Mouse (Mus musculus): ENCODE results near the gene Atp6v1f. TPM values are rescaled to one million over a fixed set of nuclear protein-coding genes. Genes with fewer than 3 reads are reported as not detected.
A peak's percentile ranks its signal among the peaks of the same experiment; 100 is the strongest.

The Atp6v1f gene
- polyA plus RNA-seq, 1 experiment from 2014 or later: 243 TPM

- Histone ChIP-seq H3K4me2 (no peak overlapping the region), H3K9ac (no peak overlapping the region), H3K9me3 (no peaks in the 10 kb centered on the region), H3K36me3 (peaks cover 25% of the 10 kb centered on the region), H3K4me1 (no peaks in the 10 kb centered on the region), H3K27me3 (peaks cover 13% of the 10 kb centered on the region), H3K4me3 (no peak overlapping the region), H3K27ac (no peak overlapping the region)
- 92% methylated on average over 7 of the region's 7 CpGs for WGBS
- no peak for ATAC-seq (ENCODE audit: insufficient number of reproducible peaks, low FRiP score, low TSS enrichment, low read depth)
Measured at GRCm38 (mm10) chr6:29500177-29500576, 32.7 kb downstream of the Atp6v1f start.

- Histone ChIP-seq H3K27ac (no peak overlapping the region), H3K36me3 (peaks cover 23% of the 10 kb centered on the region), H3K4me1 (peaks cover 3% of the 10 kb centered on the region; the same call in 1 of the 2 replicates), H3K4me2 (no peak overlapping the region), H3K27me3 (peaks cover 10% of the 10 kb centered on the region), H3K4me3 (no peak overlapping the region), H3K9me3 (no peaks in the 10 kb centered on the region), H3K9ac (no peak overlapping the region)
- ATAC-seq (ENCODE audit: insufficient number of reproducible peaks, low FRiP score, low TSS enrichment, low read depth): no peak
- 90% methylated on average over 6 of the region's 6 CpGs for WGBS
Measured at GRCm38 (mm10) chr6:29500810-29501209, 33.3 kb downstream of the Atp6v1f start.

GRCm38 (mm10) chr6:29501599-29501998 is 34.1 kb downstream of the Atp6v1f start:
- H3K4me2 ChIP-seq: no peak overlapping the region
- no peaks in the 10 kb centered on the region for H3K9me3 ChIP-seq
- H3K9ac ChIP-seq: no peak overlapping the region
- peaks cover 16% of the 10 kb centered on the region; the same call in 1 of the 2 replicates for H3K36me3 ChIP-seq
- H3K4me3 ChIP-seq: no peak overlapping the region
- H3K27me3 ChIP-seq: peaks cover 4% of the 10 kb centered on the region
- no peak overlapping the region for H3K27ac ChIP-seq
- peaks cover 9% of the 10 kb centered on the region; the same call in 1 of the 2 replicates for H3K4me1 ChIP-seq
- 96% methylated on average over 1 of the region's 1 CpGs for WGBS
- no peak for ATAC-seq (ENCODE audit: insufficient number of reproducible peaks, low FRiP score, low TSS enrichment, low read depth)

- Histone ChIP-seq H3K4me1 (peaks cover 34% of the 10 kb centered on the region), H3K4me3 (no peak overlapping the region), H3K9me3 (no peaks in the 10 kb centered on the region), H3K36me3 (peaks cover 4% of the 10 kb centered on the region; the same call in 1 of the 2 replicates), H3K9ac (no peak overlapping the region), H3K27ac (no peak overlapping the region), H3K4me2 (no peak overlapping the region), H3K27me3 (no peaks in the 10 kb centered on the region)
- ATAC-seq (ENCODE audit: insufficient number of reproducible peaks, low FRiP score, low TSS enrichment, low read depth): no peak
- 90% methylated on average over 5 of the region's 5 CpGs for WGBS
Measured at GRCm38 (mm10) chr6:29505493-29505892, 38.0 kb downstream of the Atp6v1f start.

- Histone ChIP-seq H3K9me3 (no peaks in the 10 kb centered on the region), H3K4me3 (peak overlapping the region; percentile 55), H3K27me3 (no peaks in the 10 kb centered on the region), H3K36me3 (peaks cover 4% of the 10 kb centered on the region; the same call in 1 of the 2 replicates), H3K27ac (no peak overlapping the region), H3K9ac (peak overlapping the region; percentile 11; the same call in 1 of the 2 replicates), H3K4me1 (peaks cover 34% of the 10 kb centered on the region), H3K4me2 (peak overlapping the region; percentile 73)
- no peak for ATAC-seq (ENCODE audit: insufficient number of reproducible peaks, low FRiP score, low TSS enrichment, low read depth)
- WGBS: 14% methylated on average over 8 of the region's 8 CpGs
Measured at GRCm38 (mm10) chr6:29506834-29507233, 39.3 kb downstream of the Atp6v1f start.

GRCm38 (mm10) chr6:29507447-29508309 is 40.2 kb downstream of the Atp6v1f start, which contains the start of gene Kcp:
Gene Kcp (minus strand): TSS chr6:29507952.
- peaks cover 2% of the 10 kb centered on the region; the same call in 1 of the 2 replicates for H3K36me3 ChIP-seq
- peak within 1 kb of the TSS; percentile 73 for H3K4me2 ChIP-seq
- H3K27ac ChIP-seq: peak within 1 kb of the TSS; percentile 18; the same call in 1 of the 2 replicates
- 0 out of 2 replicates have a peak, but pooled peaks have one; percentile 38 for ATAC-seq (ENCODE audit: insufficient number of reproducible peaks, low FRiP score, low TSS enrichment, low read depth)
- H3K9ac ChIP-seq: peak within 1 kb of the TSS; percentile 41
- H3K27me3 ChIP-seq: no peaks in the 10 kb centered on the region
- WGBS: under 1% methylated on average over 47 of the region's 47 CpGs
- H3K9me3 ChIP-seq: no peaks in the 10 kb centered on the region
- H3K4me1 ChIP-seq: peaks cover 34% of the 10 kb centered on the region
- H3K4me3 ChIP-seq: peak within 1 kb of the TSS; percentile 55

GRCm38 (mm10) chr6:29509086-29509485 is 41.6 kb downstream of the Atp6v1f start:
- Histone ChIP-seq H3K4me3 (no peak overlapping the region), H3K36me3 (no peaks in the 10 kb centered on the region), H3K9me3 (no peaks in the 10 kb centered on the region), H3K4me1 (peaks cover 40% of the 10 kb centered on the region), H3K4me2 (no peak overlapping the region), H3K27me3 (no peaks in the 10 kb centered on the region), H3K9ac (no peak overlapping the region), H3K27ac (peak overlapping the region; percentile 43; the same call in 1 of the 2 replicates)
- ATAC-seq (ENCODE audit: insufficient number of reproducible peaks, low FRiP score, low TSS enrichment, low read depth): peak; percentile 64; the same call in 1 of the 2 replicates
- 24% methylated on average over 2 of the region's 2 CpGs for WGBS

GRCm38 (mm10) chr6:29513284-29513683 is 45.8 kb downstream of the Atp6v1f start:
- Histone ChIP-seq H3K27me3 (no peaks in the 10 kb centered on the region), H3K4me3 (peak overlapping the region; percentile 19), H3K27ac (peak overlapping the region; percentile 50; the same call in 1 of the 2 replicates), H3K9ac (0 out of 2 replicates have a peak overlapping the region, but pooled peaks have one; percentile 14), H3K4me2 (peak overlapping the region; percentile 37), H3K36me3 (no peaks in the 10 kb centered on the region), H3K9me3 (no peaks in the 10 kb centered on the region), H3K4me1 (peaks cover 15% of the 10 kb centered on the region)
- ATAC-seq (ENCODE audit: insufficient number of reproducible peaks, low FRiP score, low TSS enrichment, low read depth): peak; percentile 48; the same call in 1 of the 2 replicates
- 1% methylated on average over 11 of the region's 11 CpGs for WGBS

GRCm38 (mm10) chr6:29517139-29517538 is 49.6 kb downstream of the Atp6v1f start:
- no peaks in the 10 kb centered on the region for H3K27me3 ChIP-seq
- 12% methylated on average over 5 of the region's 5 CpGs for WGBS
- no peak for ATAC-seq (ENCODE audit: insufficient number of reproducible peaks, low FRiP score, low TSS enrichment, low read depth)

More at GRCm38 (mm10) chr6:29517139-29517538, 49.6 kb downstream of the Atp6v1f start:
- Histone ChIP-seq H3K36me3 (no peaks in the 10 kb centered on the region), H3K27ac (no peak overlapping the region), H3K4me1 (peaks cover 6% of the 10 kb centered on the region), H3K4me2 (no peak overlapping the region), H3K4me3 (no peak overlapping the region), H3K9me3 (no peaks in the 10 kb centered on the region), H3K9ac (no peak overlapping the region)

Other genes with a start within 250 kb of the Atp6v1f start
- gene Hilpda, start 195.2 kb upstream of the Atp6v1f start, polyA plus RNA-seq (2015; fragmentation: Nextera tagmentation; extraction: Ambion mirVana): 41.8 and 45.7 TPM in 2 replicates
- 0.19 and 0.38 TPM in 2 replicates for gene Fam71f2, start 188.1 kb upstream of the Atp6v1f start, polyA plus RNA-seq (2015; fragmentation: Nextera tagmentation; extraction: Ambion mirVana)
- not detected in 2 replicates for gene Fam71f1, start 148.6 kb upstream of the Atp6v1f start, polyA plus RNA-seq (2015; fragmentation: Nextera tagmentation; extraction: Ambion mirVana)
- gene Calu, start 119.6 kb upstream of the Atp6v1f start, polyA plus RNA-seq (2015; fragmentation: Nextera tagmentation; extraction: Ambion mirVana): 549 and 573 TPM in 2 replicates
- gene Opn1sw, start 79.2 kb upstream of the Atp6v1f start, polyA plus RNA-seq (2015; fragmentation: Nextera tagmentation; extraction: Ambion mirVana): 1.1 and 1.3 TPM in 2 replicates
- 18.1 and 21.0 TPM in 2 replicates for gene Ccdc136, start 71.4 kb upstream of the Atp6v1f start, polyA plus RNA-seq (2015; fragmentation: Nextera tagmentation; extraction: Ambion mirVana)
- 21.5 and 28.0 TPM in 2 replicates for gene Flnc, start 34.5 kb upstream of the Atp6v1f start, polyA plus RNA-seq (2015; fragmentation: Nextera tagmentation; extraction: Ambion mirVana)
- gene Atp6v1fnb, start 3.7 kb downstream of the Atp6v1f start, polyA plus RNA-seq (2015; fragmentation: Nextera tagmentation; extraction: Ambion mirVana): not detected in 2 replicates
- gene Kcp, start 40.2 kb downstream of the Atp6v1f start, polyA plus RNA-seq (2015; fragmentation: Nextera tagmentation; extraction: Ambion mirVana): 25.8 and 26.5 TPM in 2 replicates
- 4.6 and 6.0 TPM in 2 replicates for gene Irf5, start 58.9 kb downstream of the Atp6v1f start, polyA plus RNA-seq (2015; fragmentation: Nextera tagmentation; extraction: Ambion mirVana)
- gene Tnpo3, start 142.2 kb downstream of the Atp6v1f start, polyA plus RNA-seq (2015; fragmentation: Nextera tagmentation; extraction: Ambion mirVana): 80.0 and 82.2 TPM in 2 replicates
- 4.1 and 4.3 TPM in 2 replicates for gene Tspan33, start 226.5 kb downstream of the Atp6v1f start, polyA plus RNA-seq (2015; fragmentation: Nextera tagmentation; extraction: Ambion mirVana)